Mouse (Mus musculus) liver, embryonic 16.5 days (tissue): ENCODE measurements around the gene Ninl. TPM values are rescaled to one million over a fixed set of nuclear protein-coding genes. Genes with fewer than 3 reads are reported as not detected.

ENCODE experiments used
- ATAC-seq: fragments of 200-750 bp; cut with Nextera tagmentation; 2 replicates; pipeline ENCODE4 v1.8.0; 2017; ENCODE audit warnings: low read depth, mild to moderate bottlenecking, moderate number of reproducible peaks, moderate library complexity
- H3K27ac ChIP-seq: fragments of 300-500 bp; sonication (generic); 2 replicates; pipeline ENCODE4 v1.5.1; 2014; ENCODE audit warnings: mild to moderate bottlenecking, low read length
- H3K27me3 ChIP-seq: fragments of 300-500 bp; sonication (generic); 2 replicates; pipeline ENCODE4 v1.6.1; 2014; ENCODE audit warnings: low read depth, low read length, mixed read lengths; ENCODE audit not compliant: control insufficient read depth, insufficient read depth
- H3K36me3 ChIP-seq: fragments of 300-500 bp; sonication (generic); 2 replicates; pipeline ENCODE4 v1.6.1; 2014; ENCODE audit warnings: mild to moderate bottlenecking; ENCODE audit not compliant: control insufficient read depth, insufficient read depth
- H3K4me1 ChIP-seq: fragments of 300-500 bp; sonication (generic); 2 replicates; pipeline ENCODE4 v1.6.1; 2014; ENCODE audit warnings: low read depth, low read length, mixed read lengths; ENCODE audit not compliant: control insufficient read depth
- H3K4me2 ChIP-seq: fragments of 300-500 bp; sonication (generic); 2 replicates; pipeline ENCODE4 v1.6.1; 2014; ENCODE audit warnings: low read depth, low read length, mixed read lengths
- H3K4me3 ChIP-seq: fragments of 300-500 bp; sonication (generic); 2 replicates; pipeline ENCODE4 v1.5.1; 2014; ENCODE audit warnings: low read depth, mild to moderate bottlenecking, low read length
- H3K9ac ChIP-seq: fragments of 300-500 bp; sonication (generic); 2 replicates; pipeline ENCODE4 v1.6.1; 2014; ENCODE audit warnings: low read depth, low read length
- H3K9me3 ChIP-seq: fragments of 300-500 bp; sonication (generic); replicated peaks from 2 replicates; pipeline ENCODE4 v1.6.1; 2016; ENCODE audit warnings: low read length; ENCODE audit not compliant: control insufficient read depth
- WGBS: fragments of 180-500 bp; shearing (Covaris S2); extraction: QIAGEN DNeasy Blood & Tissue Kit; methylation state at CpG from one replicate; pipeline ENCODE4 v1.1.7; 2014; ENCODE audit not compliant: insufficient replicate concordance; 5-methylcytosine and 5-hydroxymethylcytosine counted together
- polyA plus RNA-seq: library from polyadenylated mRNA; unstranded; fragments of >200 nt; fragmentation: Nextera tagmentation; extraction: Ambion mirVana; gene quantifications from 2 replicates; pipeline ENCODE4 v1.2.1, GENCODE M21; 2015

The Ninl gene
- polyA plus RNA-seq, 1 experiment from 2014 or later: 13.1 TPM

DNA sequence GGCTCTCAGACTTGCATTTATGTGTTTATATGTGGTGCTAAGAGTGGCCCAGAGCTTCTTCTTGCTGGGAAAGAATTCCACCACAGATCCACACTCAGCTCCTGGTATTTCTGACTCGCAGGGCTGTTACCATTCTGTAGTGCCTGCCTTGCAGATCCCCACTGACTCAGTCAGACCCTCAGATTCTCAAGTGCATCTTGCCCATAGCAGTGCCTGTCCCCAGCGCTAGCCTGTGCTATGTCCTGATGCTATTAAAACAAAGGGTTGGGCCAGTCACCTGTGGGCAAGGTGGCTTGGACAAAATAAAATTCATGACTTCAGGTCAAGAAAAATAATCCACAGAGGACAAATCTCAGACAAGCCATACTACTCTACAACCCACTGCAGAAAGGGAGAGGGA, 70.0 kb downstream of the Ninl start:
- Histone ChIP-seq H3K4me1 (no peaks in the 10 kb centered on the region), H3K9me3 (no peaks in the 10 kb centered on the region), H3K4me2 (no peak overlapping the region), H3K9ac (no peak overlapping the region), H3K27ac (no peak overlapping the region), H3K36me3 (peaks cover 7% of the 10 kb centered on the region), H3K4me3 (no peak overlapping the region), H3K27me3 (no peaks in the 10 kb centered on the region)
- no peak for ATAC-seq
- 92% methylated on average over 2 of the region's 2 CpGs for WGBS

DNA sequence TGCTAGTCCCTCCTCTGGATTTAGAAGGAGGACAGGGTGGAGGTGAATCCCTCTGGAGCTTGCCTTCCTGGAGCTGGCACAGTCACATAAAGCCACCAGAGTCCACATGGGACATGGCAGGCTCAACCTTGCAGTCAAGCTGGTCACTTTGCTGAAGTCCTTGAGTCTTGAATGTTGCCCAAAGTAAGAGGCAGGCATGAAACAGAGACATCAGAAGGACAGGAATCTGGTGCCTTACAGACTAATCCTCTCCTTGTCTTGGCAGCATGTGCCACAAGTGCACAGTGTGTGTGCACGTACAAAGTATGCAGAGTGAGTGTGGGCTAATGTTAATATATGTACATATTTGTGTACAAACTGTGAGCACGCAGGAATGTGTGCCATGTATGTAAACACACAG, 71.7 kb downstream of the Ninl start:
- no peak overlapping the region for H3K9ac ChIP-seq
- no peaks in the 10 kb centered on the region for H3K9me3 ChIP-seq
- H3K36me3 ChIP-seq: no peaks in the 10 kb centered on the region; the same call in none of the 2 replicates
- no peak overlapping the region for H3K27ac ChIP-seq
- no peaks in the 10 kb centered on the region for H3K4me1 ChIP-seq
- WGBS: 81% methylated on average over 2 of the region's 2 CpGs
- H3K27me3 ChIP-seq: no peaks in the 10 kb centered on the region
- no peak overlapping the region for H3K4me3 ChIP-seq
- H3K4me2 ChIP-seq: no peak overlapping the region
- no peak for ATAC-seq

DNA sequence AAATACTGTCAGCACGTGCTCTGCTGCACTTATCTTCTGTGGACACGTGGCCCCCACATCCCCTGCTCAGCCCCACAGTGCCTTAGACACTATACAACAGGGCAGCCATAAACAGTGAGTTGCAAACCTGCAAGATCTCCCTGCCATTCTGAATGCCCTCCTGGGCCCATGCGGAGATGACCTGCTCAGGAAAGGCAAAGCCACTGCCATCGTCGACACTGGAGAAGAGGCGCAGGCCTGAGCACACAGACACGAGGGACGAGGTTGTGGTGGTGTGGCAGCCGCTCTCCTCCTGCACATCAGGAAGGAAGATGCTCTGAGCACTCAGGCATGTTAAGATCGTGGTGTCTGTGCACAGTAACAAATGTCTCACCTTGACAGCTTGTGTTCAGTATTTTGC, 73.2 kb downstream of the Ninl start:
- no peaks in the 10 kb centered on the region for H3K9me3 ChIP-seq
- H3K27me3 ChIP-seq: no peaks in the 10 kb centered on the region
- no peak overlapping the region for H3K27ac ChIP-seq
- H3K4me3 ChIP-seq: no peak overlapping the region
- H3K9ac ChIP-seq: no peak overlapping the region
- no peak for ATAC-seq
- H3K4me1 ChIP-seq: no peaks in the 10 kb centered on the region
- 75% methylated on average over 10 of the region's 10 CpGs for WGBS
- no peak overlapping the region for H3K4me2 ChIP-seq
- no peaks in the 10 kb centered on the region; the same call in none of the 2 replicates for H3K36me3 ChIP-seq

DNA sequence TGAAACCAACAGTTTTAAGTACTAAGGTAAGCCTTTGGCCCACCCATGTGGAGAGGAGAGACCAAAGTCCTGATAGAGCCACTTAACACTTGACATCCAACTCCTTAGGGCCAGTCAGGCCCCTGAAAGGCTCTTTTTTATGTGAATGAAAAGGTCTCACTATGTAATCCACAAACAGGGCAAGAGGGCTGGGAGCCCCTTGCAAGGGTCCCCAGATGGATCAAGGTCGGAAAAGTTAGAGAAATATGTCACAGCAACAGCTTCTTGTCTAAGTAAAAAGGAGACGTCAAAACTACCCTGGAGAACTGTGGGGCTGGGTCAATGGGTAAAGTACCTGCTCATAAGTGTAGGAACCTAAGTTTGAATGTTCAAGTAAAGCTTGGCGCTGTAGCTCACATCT, 74.5 kb downstream of the Ninl start:
- H3K36me3 ChIP-seq: no peaks in the 10 kb centered on the region; the same call in 1 of the 2 replicates
- no peaks in the 10 kb centered on the region for H3K9me3 ChIP-seq
- H3K9ac ChIP-seq: no peak overlapping the region
- no peak for ATAC-seq
- H3K4me1 ChIP-seq: no peaks in the 10 kb centered on the region
- H3K4me3 ChIP-seq: no peak overlapping the region
- 83% methylated on average over 3 of the region's 3 CpGs for WGBS
- H3K27me3 ChIP-seq: no peaks in the 10 kb centered on the region
- H3K27ac ChIP-seq: no peak overlapping the region
- no peak overlapping the region for H3K4me2 ChIP-seq

DNA sequence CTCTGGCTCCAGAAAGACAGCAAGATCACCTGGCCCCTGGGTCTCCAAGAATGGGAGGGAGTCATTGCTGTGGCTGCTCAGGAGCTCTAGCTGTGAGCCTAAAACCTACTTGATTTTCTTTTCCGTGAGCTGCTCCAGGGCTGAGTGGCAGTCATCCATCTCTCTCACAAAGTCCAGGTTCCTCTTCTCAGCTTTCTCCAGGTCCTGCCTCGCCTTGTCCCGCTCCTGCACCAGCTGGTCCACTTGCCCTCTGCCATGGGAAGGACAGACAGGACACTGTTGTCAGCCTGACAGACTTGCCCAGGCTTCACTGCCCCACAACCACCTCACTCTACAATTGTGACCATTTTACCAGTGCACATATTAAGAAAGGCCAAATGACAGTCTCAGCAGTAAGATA, 75.9 kb downstream of the Ninl start:
- ATAC-seq: no peak
- 86% methylated on average over 3 of the region's 3 CpGs for WGBS

DNA sequence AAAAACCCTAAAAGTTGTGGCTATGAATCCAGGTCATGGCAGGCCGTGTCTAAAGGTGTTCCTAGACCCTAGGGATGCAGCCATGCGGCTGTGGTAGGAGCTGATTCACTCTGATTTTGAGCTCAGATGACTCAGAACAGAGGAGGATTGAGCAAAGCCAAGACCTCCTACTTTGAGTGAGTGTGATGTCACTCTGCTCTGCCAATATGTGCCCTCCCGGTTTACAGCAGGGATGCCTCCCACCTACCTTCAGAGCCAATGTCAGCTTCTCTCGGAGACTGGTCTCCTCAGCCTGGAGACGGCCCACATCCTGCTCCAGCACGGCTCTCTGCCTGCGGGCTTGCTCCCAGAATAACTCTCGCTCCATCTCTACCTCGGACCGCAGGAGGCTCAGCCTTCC, 79.7 kb downstream of the Ninl start:
- H3K27ac ChIP-seq: no peak overlapping the region
- H3K9me3 ChIP-seq: no peaks in the 10 kb centered on the region
- peaks cover 5% of the 10 kb centered on the region; the same call in 1 of the 2 replicates for H3K36me3 ChIP-seq
- no peak overlapping the region for H3K9ac ChIP-seq
- 84% methylated on average over 10 of the region's 10 CpGs for WGBS
- no peak for ATAC-seq
- no peak overlapping the region for H3K4me2 ChIP-seq
- no peaks in the 10 kb centered on the region for H3K27me3 ChIP-seq
- no peaks in the 10 kb centered on the region for H3K4me1 ChIP-seq
- H3K4me3 ChIP-seq: no peak overlapping the region

More for the DNA sequence above, 75.9 kb downstream of the Ninl start:
- Histone ChIP-seq H3K9ac (no peak overlapping the region), H3K4me2 (no peak overlapping the region), H3K4me1 (no peaks in the 10 kb centered on the region), H3K9me3 (no peaks in the 10 kb centered on the region), H3K4me3 (no peak overlapping the region), H3K27ac (no peak overlapping the region), H3K27me3 (no peaks in the 10 kb centered on the region), H3K36me3 (peaks cover 2% of the 10 kb centered on the region; the same call in 1 of the 2 replicates)

DNA sequence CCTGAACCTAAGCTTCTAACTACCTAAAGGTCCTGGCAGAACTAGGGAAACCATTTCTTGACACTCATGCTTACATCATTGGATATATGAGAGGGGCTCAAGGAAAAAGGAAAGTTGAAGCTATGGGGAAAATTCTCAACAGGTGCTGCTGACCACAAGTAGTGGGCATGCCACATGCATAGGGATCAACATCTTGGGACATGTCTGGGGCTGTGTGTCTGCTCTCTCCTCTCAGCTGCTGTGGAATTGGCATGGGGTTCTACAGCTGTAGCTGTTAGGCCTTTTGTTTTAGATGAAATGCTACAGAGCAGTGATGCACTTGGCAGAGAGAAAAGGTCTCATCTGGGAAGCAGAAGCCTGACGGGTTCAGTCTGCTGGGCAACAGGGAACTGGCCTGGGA, 83.3 kb downstream of the Ninl start:
- no peak overlapping the region for H3K4me2 ChIP-seq
- H3K27ac ChIP-seq: no peak overlapping the region
- H3K36me3 ChIP-seq: peaks cover 9% of the 10 kb centered on the region
- no peak overlapping the region for H3K9ac ChIP-seq
- no peaks in the 10 kb centered on the region for H3K27me3 ChIP-seq
- no peaks in the 10 kb centered on the region for H3K4me1 ChIP-seq
- 62% methylated on average over 1 of the region's 1 CpGs for WGBS
- H3K9me3 ChIP-seq: no peaks in the 10 kb centered on the region
- ATAC-seq: no peak
- H3K4me3 ChIP-seq: no peak overlapping the region

DNA sequence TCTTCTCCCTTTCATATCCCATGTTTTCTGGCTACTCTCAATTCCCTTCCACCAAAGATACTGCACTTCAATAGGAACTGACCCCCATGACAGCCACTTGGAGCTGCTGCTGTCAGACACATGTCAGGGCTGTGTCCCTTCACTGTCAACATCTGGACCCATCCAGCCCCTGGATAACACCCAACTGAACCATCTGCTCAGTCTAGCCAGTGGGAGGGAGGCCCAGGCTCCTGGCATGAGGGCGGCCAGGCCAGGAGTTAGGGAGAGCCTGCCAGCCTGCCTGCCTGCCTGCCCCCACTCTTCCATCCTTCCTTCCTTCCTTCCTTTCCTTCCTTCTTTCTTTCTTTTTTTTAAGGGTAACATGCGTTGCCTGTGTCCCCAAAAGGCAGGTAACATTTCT, 88.0 kb downstream of the Ninl start:
- Histone ChIP-seq H3K27ac (no peak overlapping the region), H3K9me3 (no peaks in the 10 kb centered on the region), H3K36me3 (peaks cover 6% of the 10 kb centered on the region), H3K27me3 (no peaks in the 10 kb centered on the region), H3K4me3 (no peak overlapping the region), H3K4me2 (no peak overlapping the region), H3K9ac (no peak overlapping the region), H3K4me1 (no peaks in the 10 kb centered on the region)
- no peak for ATAC-seq
- 78% methylated on average over 2 of the region's 2 CpGs for WGBS

DNA sequence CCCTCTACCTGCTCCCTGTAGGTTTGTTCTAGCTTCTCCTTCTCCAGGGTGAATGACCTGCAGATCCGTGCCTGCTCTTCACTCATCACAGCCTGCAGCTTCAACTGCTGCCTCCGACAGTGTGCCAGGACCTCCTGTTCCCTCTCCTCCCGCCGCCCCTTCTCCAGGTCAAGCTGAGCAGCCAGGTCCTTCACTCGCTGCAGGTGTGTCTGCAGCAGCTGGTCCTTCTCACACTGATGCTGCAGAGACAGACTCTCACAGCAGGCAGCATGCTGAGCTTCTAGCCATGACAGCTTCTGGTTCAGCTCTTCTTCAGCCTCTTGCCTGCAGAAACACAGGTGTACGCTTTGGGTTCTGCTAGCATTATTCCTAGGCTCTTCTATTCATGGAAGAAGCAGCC, 89.1 kb downstream of the Ninl start:
- WGBS: 88% methylated on average over 6 of the region's 6 CpGs

More for the DNA sequence above, 89.1 kb downstream of the Ninl start:
- Histone ChIP-seq H3K27me3 (no peaks in the 10 kb centered on the region), H3K36me3 (peaks cover 3% of the 10 kb centered on the region), H3K9ac (no peak overlapping the region), H3K9me3 (no peaks in the 10 kb centered on the region), H3K27ac (no peak overlapping the region), H3K4me2 (no peak overlapping the region), H3K4me3 (no peak overlapping the region), H3K4me1 (no peaks in the 10 kb centered on the region)
- ATAC-seq: no peak
